Mouse (Mus musculus): ENCODE results near the gene Lman2l. TPM values are rescaled to one million over a fixed set of nuclear protein-coding genes. Genes with fewer than 3 reads are reported as not detected.

The Lman2l gene
- polyA plus RNA-seq, 1 experiment from 2014 or later = 15.9 TPM

DNA sequence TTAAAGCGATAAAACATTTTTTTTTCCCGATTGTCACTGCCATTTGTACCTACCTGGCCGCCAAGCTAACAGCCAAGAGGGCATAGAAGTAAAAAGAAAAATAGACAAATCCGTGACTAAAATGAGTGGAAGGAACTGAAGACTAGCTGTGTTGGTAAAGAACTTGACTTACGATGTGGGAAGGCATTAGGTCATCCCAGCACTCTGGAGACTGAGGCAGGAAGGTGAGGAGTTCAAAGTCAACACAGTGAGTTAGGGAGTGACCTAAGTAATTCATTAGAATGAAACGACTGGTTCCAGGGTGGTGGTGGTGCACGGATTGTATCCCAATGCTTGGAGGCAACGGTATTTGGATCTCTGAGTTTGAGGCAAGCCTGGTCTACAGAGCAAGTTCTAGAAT, 437 bp upstream of the Lman2l start:
- H3K9ac ChIP-seq (replicated peaks; ENCODE audit: low read depth) = no peak overlapping the region
- TF ChIP-seq EP300 (IDR thresholded peaks at IDR 0.05) (no peak), CTCF (IDR thresholded peaks at IDR 0.05) (no peak)
- DNase-seq (ENCODE audit: low spot score) (no peak), ATAC-seq (no peak)
- no peaks in the 10 kb centered on the region for H3K9me3 ChIP-seq (ENCODE audit: low read length)
- H3K27ac ChIP-seq (ENCODE audit: low read length) = peak overlapping the region; percentile 60
- H3K4me1 ChIP-seq (ENCODE audit: insufficient read depth, low read depth, low read length) = no peaks in the 10 kb centered on the region
- no peaks in the 10 kb centered on the region for H3K27me3 ChIP-seq (replicated peaks; ENCODE audit: insufficient read depth, low read length)
- H3K4me2 ChIP-seq (replicated peaks; ENCODE audit: low read depth, low read length) = peak overlapping the region; percentile 85; the same call in 1 of the 2 replicates
- H3K4me3 ChIP-seq (ENCODE audit: low read depth, low read length) = no peak overlapping the region; the same call in 1 of the 2 replicates
- WGBS = 35% methylated on average over 8 of the region's 8 CpGs
- H3K36me3 ChIP-seq (ENCODE audit: insufficient read depth, low read length) = no peaks in the 10 kb centered on the region

DNA sequence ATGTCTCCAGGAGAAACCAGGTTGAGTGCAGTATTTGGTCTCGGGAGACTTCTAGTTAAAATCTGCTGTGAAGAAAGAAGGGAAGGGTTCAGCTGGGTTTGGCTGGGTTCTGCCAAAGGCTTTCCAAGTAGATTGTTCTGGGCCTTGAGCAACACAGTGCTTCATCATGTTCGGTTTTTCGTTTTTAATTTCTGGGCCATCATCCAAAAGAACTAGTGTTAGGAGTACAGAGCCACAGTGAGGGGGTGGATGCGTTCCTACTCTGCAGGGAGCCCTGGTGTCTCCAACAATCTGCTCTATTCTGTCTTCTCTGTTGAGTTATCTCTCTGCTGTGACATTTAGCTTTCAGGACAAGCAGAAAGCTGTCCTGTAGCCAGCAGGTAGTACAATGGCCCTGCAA, 4.0 kb downstream of the Lman2l start:
- Histone ChIP-seq H3K4me1 (ENCODE audit: insufficient read depth, low read depth, low read length) (no peaks in the 10 kb centered on the region), H3K27ac (ENCODE audit: low read length) (no peak overlapping the region), H3K9ac (replicated peaks; ENCODE audit: low read depth) (no peak overlapping the region), H3K27me3 (replicated peaks; ENCODE audit: insufficient read depth, low read length) (no peaks in the 10 kb centered on the region), H3K36me3 (ENCODE audit: insufficient read depth, low read length) (peaks cover 26% of the 10 kb centered on the region), H3K4me2 (replicated peaks; ENCODE audit: low read depth, low read length) (no peak overlapping the region), H3K9me3 (ENCODE audit: low read length) (no peaks in the 10 kb centered on the region), H3K4me3 (ENCODE audit: low read depth, low read length) (no peak overlapping the region)
- ATAC-seq = 0 out of 2 replicates have a peak, but pooled peaks have one; percentile 22
- TF ChIP-seq EP300 (IDR thresholded peaks at IDR 0.05) (no peak), CTCF (IDR thresholded peaks at IDR 0.05) (no peak)
- WGBS = 48% methylated on average over 4 of the region's 4 CpGs
- DNase-seq (ENCODE audit: low spot score) = peak; percentile 75

DNA sequence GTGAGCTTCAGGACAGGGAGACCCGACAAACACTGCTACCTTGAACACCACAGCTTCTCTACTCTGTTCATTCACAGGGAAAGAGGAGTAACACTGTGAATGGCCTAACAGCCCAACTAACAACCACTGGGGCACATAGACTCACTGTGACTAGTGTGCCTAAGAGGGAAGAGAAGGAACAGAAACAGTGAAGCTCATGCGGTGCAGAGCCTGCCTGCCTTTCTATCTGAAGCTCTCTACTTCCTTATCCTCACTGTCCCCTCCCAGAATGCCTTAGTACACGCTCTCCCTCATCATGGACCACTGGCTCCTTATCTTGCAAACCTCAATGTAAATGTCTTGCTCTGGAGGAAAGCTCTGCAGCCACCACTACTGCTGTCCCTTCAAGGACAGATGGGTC, 7.8 kb downstream of the Lman2l start:
- TF ChIP-seq CTCF (IDR thresholded peaks at IDR 0.05) = no peak
- TF ChIP-seq EP300 (IDR thresholded peaks at IDR 0.05) = no peak
- Histone ChIP-seq H3K36me3 (ENCODE audit: insufficient read depth, low read length) (peaks cover 30% of the 10 kb centered on the region), H3K9me3 (ENCODE audit: low read length) (no peaks in the 10 kb centered on the region), H3K27me3 (replicated peaks; ENCODE audit: insufficient read depth, low read length) (no peaks in the 10 kb centered on the region), H3K9ac (replicated peaks; ENCODE audit: low read depth) (no peak overlapping the region), H3K4me3 (ENCODE audit: low read depth, low read length) (no peak overlapping the region), H3K27ac (ENCODE audit: low read length) (no peak overlapping the region), H3K4me2 (replicated peaks; ENCODE audit: low read depth, low read length) (no peak overlapping the region), H3K4me1 (ENCODE audit: insufficient read depth, low read depth, low read length) (no peaks in the 10 kb centered on the region)
- ATAC-seq (no peak), DNase-seq (ENCODE audit: low spot score) (no peak)
- 95% methylated on average over 3 of the region's 3 CpGs for WGBS

DNA sequence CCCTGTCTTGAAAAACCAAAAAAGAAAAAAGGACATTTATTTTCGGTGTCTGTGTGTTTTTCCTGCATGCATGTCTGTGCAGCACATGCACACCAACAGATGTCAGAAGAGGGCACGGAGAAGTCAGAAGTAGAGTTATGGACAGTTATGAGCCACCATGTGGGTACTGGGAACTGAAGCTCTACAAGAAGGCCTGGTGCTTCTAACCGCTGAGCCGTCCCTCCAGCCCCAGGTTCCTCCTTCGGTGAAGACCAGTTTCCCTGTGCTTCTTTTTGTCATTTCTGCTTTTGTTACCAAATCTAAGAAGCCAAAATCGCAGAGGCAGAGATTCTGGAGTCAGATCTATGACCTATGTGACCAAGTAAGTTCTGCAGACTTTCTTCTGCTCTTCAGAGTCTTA, 8.6 kb downstream of the Lman2l start:
- Histone ChIP-seq H3K36me3 (ENCODE audit: insufficient read depth, low read length) (peaks cover 30% of the 10 kb centered on the region), H3K9me3 (ENCODE audit: low read length) (no peaks in the 10 kb centered on the region), H3K27me3 (replicated peaks; ENCODE audit: insufficient read depth, low read length) (no peaks in the 10 kb centered on the region), H3K4me3 (ENCODE audit: low read depth, low read length) (no peak overlapping the region), H3K9ac (replicated peaks; ENCODE audit: low read depth) (no peak overlapping the region), H3K4me2 (replicated peaks; ENCODE audit: low read depth, low read length) (no peak overlapping the region), H3K27ac (ENCODE audit: low read length) (no peak overlapping the region), H3K4me1 (ENCODE audit: insufficient read depth, low read depth, low read length) (no peaks in the 10 kb centered on the region)
- DNase-seq (ENCODE audit: low spot score) = no peak
- WGBS = 96% methylated on average over 6 of the region's 6 CpGs
- no peak for ATAC-seq
- TF ChIP-seq EP300 (IDR thresholded peaks at IDR 0.05) = no peak
- TF ChIP-seq CTCF (IDR thresholded peaks at IDR 0.05) = no peak

DNA sequence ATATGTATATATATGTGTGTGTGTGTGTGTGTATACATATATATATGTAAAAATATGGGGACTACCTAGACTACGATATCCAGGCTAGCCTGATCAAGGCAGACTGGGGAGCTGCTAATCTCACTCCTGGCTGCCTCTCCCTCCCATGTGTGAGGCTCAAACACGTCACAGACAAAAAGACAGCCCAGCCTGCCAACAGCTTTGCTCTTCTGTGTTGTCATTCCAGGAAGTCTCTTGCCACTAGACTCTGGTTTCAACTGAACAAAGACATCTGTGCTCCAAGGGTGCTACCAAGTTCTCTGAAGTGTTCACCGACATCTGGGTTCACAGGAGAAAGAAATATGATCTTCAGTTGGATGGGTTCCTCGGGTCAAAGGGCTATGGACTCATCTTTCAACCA, 10.0 kb downstream of the Lman2l start:
- TF ChIP-seq CTCF (IDR thresholded peaks at IDR 0.05) (no peak), EP300 (IDR thresholded peaks at IDR 0.05) (no peak)
- 68% methylated on average over 4 of the region's 4 CpGs for WGBS
- Histone ChIP-seq H3K36me3 (ENCODE audit: insufficient read depth, low read length) (peaks cover 30% of the 10 kb centered on the region), H3K9me3 (ENCODE audit: low read length) (no peaks in the 10 kb centered on the region), H3K4me3 (ENCODE audit: low read depth, low read length) (no peak overlapping the region), H3K27ac (ENCODE audit: low read length) (no peak overlapping the region), H3K4me1 (ENCODE audit: insufficient read depth, low read depth, low read length) (no peaks in the 10 kb centered on the region), H3K27me3 (replicated peaks; ENCODE audit: insufficient read depth, low read length) (no peaks in the 10 kb centered on the region), H3K4me2 (replicated peaks; ENCODE audit: low read depth, low read length) (no peak overlapping the region), H3K9ac (replicated peaks; ENCODE audit: low read depth) (no peak overlapping the region)
- peak; percentile 9 for DNase-seq (ENCODE audit: low spot score)
- ATAC-seq = no peak

DNA sequence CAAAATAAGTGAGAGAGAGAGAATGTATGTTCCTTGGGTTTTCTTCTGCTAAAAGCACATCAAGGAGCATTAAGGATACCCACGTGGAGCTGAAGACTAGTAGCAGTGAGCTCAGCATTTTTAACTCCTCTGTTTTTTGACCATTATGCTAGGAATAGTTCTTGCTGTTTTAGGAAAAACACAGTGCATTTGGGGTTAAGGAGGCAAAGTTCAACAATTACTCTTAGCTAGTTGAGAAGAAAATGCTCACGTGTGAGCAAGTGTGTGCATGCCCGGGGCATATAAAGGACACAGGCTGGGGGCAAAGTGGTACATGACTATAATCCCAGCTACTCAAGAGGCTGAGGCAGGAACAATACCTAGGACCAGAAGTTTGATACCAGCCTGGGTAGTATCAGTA, 11.5 kb downstream of the Lman2l start:
- no peak for TF ChIP-seq EP300 (IDR thresholded peaks at IDR 0.05)
- Histone ChIP-seq H3K36me3 (ENCODE audit: insufficient read depth, low read length) (peaks cover 22% of the 10 kb centered on the region), H3K27ac (ENCODE audit: low read length) (no peak overlapping the region), H3K27me3 (replicated peaks; ENCODE audit: insufficient read depth, low read length) (no peaks in the 10 kb centered on the region), H3K4me3 (ENCODE audit: low read depth, low read length) (no peak overlapping the region), H3K9ac (replicated peaks; ENCODE audit: low read depth) (no peak overlapping the region), H3K9me3 (ENCODE audit: low read length) (no peaks in the 10 kb centered on the region), H3K4me2 (replicated peaks; ENCODE audit: low read depth, low read length) (no peak overlapping the region), H3K4me1 (ENCODE audit: insufficient read depth, low read depth, low read length) (no peaks in the 10 kb centered on the region)
- no peak for DNase-seq (ENCODE audit: low spot score)
- ATAC-seq = no peak
- 91% methylated on average over 3 of the region's 3 CpGs for WGBS

DNA sequence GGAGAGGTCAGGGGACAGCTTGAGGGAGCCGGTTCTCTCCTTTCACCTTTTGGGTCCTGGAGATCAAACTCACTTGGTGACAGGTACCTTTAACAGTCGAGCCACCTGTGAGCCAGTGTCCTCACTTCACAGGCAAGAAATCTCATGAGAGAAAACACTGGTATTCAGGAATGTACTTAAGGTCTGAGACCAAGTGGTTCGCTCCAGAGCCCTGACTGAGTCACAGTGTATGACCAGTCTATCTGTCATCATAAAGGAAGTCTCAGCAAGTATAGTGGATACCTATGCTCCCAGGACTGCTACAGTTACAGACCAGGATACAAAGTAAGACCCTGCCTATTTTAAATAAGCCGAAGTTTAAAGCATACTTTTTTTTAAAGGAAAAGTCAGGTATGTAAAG, 12.1 kb downstream of the Lman2l start:
- peak; percentile 63 for TF ChIP-seq EP300 (IDR thresholded peaks at IDR 0.05)
- no peak for TF ChIP-seq CTCF (IDR thresholded peaks at IDR 0.05)
- H3K36me3 ChIP-seq (ENCODE audit: insufficient read depth, low read length) = peaks cover 16% of the 10 kb centered on the region
- H3K27me3 ChIP-seq (replicated peaks; ENCODE audit: insufficient read depth, low read length) = no peaks in the 10 kb centered on the region
- H3K4me1 ChIP-seq (ENCODE audit: insufficient read depth, low read depth, low read length) = no peaks in the 10 kb centered on the region
- H3K27ac ChIP-seq (ENCODE audit: low read length) = 0 out of 2 replicates have a peak overlapping the region, but pooled peaks have one; percentile 59
- DNase-seq (ENCODE audit: low spot score) (peak; percentile 62), ATAC-seq (peak; percentile 94)
- H3K4me3 ChIP-seq (ENCODE audit: low read depth, low read length) = no peak overlapping the region
- WGBS = 48% methylated on average over 4 of the region's 4 CpGs
- no peaks in the 10 kb centered on the region for H3K9me3 ChIP-seq (ENCODE audit: low read length)
- no peak overlapping the region for H3K9ac ChIP-seq (replicated peaks; ENCODE audit: low read depth)
- no peak overlapping the region for H3K4me2 ChIP-seq (replicated peaks; ENCODE audit: low read depth, low read length)
